Mouse (Mus musculus): ENCODE data around the gene Gm17469.
"Not testable (repeated sequence)": the region's sequence is repeated elsewhere in the genome, so short reads cannot be mapped to it uniquely, and the experiment has no call there.

Gm17469 gene

GRCm38 (mm10) chrX:124629593-124629992 lies at the start of gene Gm17469:
Gene Gm17469 (plus strand): TSS chrX:124629893.
- DNase-seq (ENCODE audit: low spot score) = not testable (repeated sequence)

All from ovary, postnatal 36 days (tissue).